Mouse (Mus musculus): ENCODE measurements at regions not wholly inside any gene's neighbourhood (a gene's known extent, or its start where the extent isn't known, plus 50 kb on each side); places are given as distances from the start of the nearest gene placed in this dataset.

GRCm38 (mm10) chr13:106738011-106738410 lies 198.7 kb downstream of the Ipo11 start:
- H3K4me3 ChIP-seq (ENCODE audit: low read depth, low read length): no peak overlapping the region
- no peaks in the 10 kb centered on the region for H3K9me3 ChIP-seq (replicated peaks; ENCODE audit: control insufficient read depth, low read length, poor library complexity, severe bottlenecking)
- H3K36me3 ChIP-seq (ENCODE audit: control insufficient read depth, insufficient read depth, low read length): no peaks in the 10 kb centered on the region
- 92% methylated on average over 5 of the region's 5 CpGs for WGBS
- no peak overlapping the region for H3K27ac ChIP-seq (ENCODE audit: low read length)
- ATAC-seq: no peak
- H3K27me3 ChIP-seq (ENCODE audit: control insufficient read depth, insufficient read depth, low read depth, low read length): no peaks in the 10 kb centered on the region
- no peak overlapping the region for H3K9ac ChIP-seq (ENCODE audit: low read depth, low read length)
- H3K4me1 ChIP-seq (ENCODE audit: control insufficient read depth, insufficient read depth, low read length): no peaks in the 10 kb centered on the region
- no peak overlapping the region for H3K4me2 ChIP-seq (ENCODE audit: low read length)

GRCm38 (mm10) chr13:106734323-106734722 lies 202.4 kb downstream of the Ipo11 start:
- Histone ChIP-seq H3K4me1 (ENCODE audit: control insufficient read depth, insufficient read depth, low read length) (no peaks in the 10 kb centered on the region), H3K4me2 (ENCODE audit: low read length) (no peak overlapping the region), H3K27me3 (ENCODE audit: control insufficient read depth, insufficient read depth, low read depth, low read length) (no peaks in the 10 kb centered on the region), H3K27ac (ENCODE audit: low read length) (no peak overlapping the region), H3K4me3 (ENCODE audit: low read depth, low read length) (no peak overlapping the region), H3K36me3 (ENCODE audit: control insufficient read depth, insufficient read depth, low read length) (no peaks in the 10 kb centered on the region), H3K9ac (ENCODE audit: low read depth, low read length) (no peak overlapping the region), H3K9me3 (replicated peaks; ENCODE audit: control insufficient read depth, low read length, poor library complexity, severe bottlenecking) (no peaks in the 10 kb centered on the region)
- WGBS: 62% methylated on average over 2 of the region's 2 CpGs
- ATAC-seq: no peak

DNA sequence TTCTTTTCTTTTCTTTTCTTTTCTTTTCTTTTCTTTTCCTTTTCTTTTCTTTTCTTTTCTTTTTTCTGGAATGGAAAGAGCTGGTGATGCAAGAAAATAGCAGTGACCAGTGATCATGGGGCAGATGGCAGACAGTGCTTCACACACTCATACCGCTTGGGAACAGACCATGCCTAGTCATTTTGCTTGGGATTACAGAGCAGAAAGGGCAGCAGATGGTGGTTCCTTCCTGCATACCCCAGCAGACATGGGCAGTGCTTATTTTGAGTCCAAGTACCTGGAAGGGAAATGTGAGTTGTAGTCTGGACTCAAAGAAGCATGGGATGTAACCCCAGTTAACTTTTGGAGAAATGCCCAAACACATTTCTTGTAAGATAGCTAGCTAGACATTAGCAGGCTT lies 203.9 kb downstream of the Ipo11 start:
- Histone ChIP-seq H3K4me3 (ENCODE audit: low read depth, low read length) (no peak overlapping the region), H3K4me2 (ENCODE audit: low read length) (no peak overlapping the region), H3K27me3 (ENCODE audit: control insufficient read depth, insufficient read depth, low read depth, low read length) (no peaks in the 10 kb centered on the region), H3K36me3 (ENCODE audit: control insufficient read depth, insufficient read depth, low read length) (no peaks in the 10 kb centered on the region), H3K9ac (ENCODE audit: low read depth, low read length) (no peak overlapping the region), H3K9me3 (replicated peaks; ENCODE audit: control insufficient read depth, low read length, poor library complexity, severe bottlenecking) (no peaks in the 10 kb centered on the region), H3K4me1 (ENCODE audit: control insufficient read depth, insufficient read depth, low read length) (no peaks in the 10 kb centered on the region), H3K27ac (ENCODE audit: low read length) (no peak overlapping the region)
- ATAC-seq: no peak
- WGBS: 88% methylated on average over 1 of the region's 1 CpGs

DNA sequence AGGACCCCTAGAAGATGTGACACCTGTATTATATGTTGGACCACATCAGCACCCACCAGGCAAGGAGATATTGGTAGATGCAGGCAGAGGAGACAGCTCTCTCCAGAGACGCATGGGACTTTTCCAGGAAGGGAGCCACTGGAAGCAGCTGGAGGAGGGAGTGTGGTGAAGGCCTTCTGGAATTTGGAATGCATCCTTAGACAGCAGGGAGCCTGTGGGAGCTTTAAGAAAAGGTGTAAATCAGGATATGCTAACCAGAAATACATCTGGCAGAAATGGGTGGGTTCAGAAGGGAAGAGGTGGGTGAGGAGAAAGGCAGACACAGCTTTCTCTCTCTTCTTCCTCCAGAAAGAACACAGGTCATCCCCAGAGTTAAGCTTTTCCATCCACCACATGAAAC lies 213.4 kb downstream of the Ipo11 start:
- no peak overlapping the region for H3K27ac ChIP-seq (ENCODE audit: low read length)
- WGBS: 86% methylated on average over 1 of the region's 1 CpGs
- no peaks in the 10 kb centered on the region for H3K27me3 ChIP-seq (ENCODE audit: control insufficient read depth, insufficient read depth, low read depth, low read length)
- H3K4me3 ChIP-seq (ENCODE audit: low read depth, low read length): no peak overlapping the region
- H3K4me1 ChIP-seq (ENCODE audit: control insufficient read depth, insufficient read depth, low read length): no peaks in the 10 kb centered on the region
- H3K9ac ChIP-seq (ENCODE audit: low read depth, low read length): no peak overlapping the region
- H3K9me3 ChIP-seq (replicated peaks; ENCODE audit: control insufficient read depth, low read length, poor library complexity, severe bottlenecking): no peaks in the 10 kb centered on the region
- H3K4me2 ChIP-seq (ENCODE audit: low read length): no peak overlapping the region
- H3K36me3 ChIP-seq (ENCODE audit: control insufficient read depth, insufficient read depth, low read length): no peaks in the 10 kb centered on the region
- ATAC-seq: no peak

DNA sequence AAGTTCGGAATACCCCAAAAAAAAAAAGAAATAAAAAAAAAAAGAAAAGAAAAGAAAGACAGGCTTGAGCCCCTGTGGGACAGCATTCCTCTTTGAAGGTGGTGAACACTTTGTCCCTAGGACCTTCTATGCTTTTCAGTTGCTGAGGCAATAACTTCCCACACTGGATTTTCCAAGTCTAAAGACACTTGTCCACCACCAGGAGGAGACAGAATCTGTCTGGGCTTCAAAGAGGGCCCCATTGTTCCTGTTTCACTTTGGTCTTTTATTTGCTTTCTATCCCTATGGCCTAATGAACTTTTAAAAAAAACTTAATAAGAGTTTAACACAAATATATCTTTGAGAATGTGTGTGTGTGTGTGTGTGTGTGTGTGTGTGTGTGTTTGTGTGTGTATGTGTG lies 215.6 kb downstream of the Ipo11 start:
- no peak for ATAC-seq
- Histone ChIP-seq H3K36me3 (ENCODE audit: control insufficient read depth, insufficient read depth, low read length) (no peaks in the 10 kb centered on the region), H3K4me2 (ENCODE audit: low read length) (no peak overlapping the region), H3K4me1 (ENCODE audit: control insufficient read depth, insufficient read depth, low read length) (no peaks in the 10 kb centered on the region), H3K9me3 (replicated peaks; ENCODE audit: control insufficient read depth, low read length, poor library complexity, severe bottlenecking) (no peaks in the 10 kb centered on the region), H3K9ac (ENCODE audit: low read depth, low read length) (no peak overlapping the region), H3K4me3 (ENCODE audit: low read depth, low read length) (no peak overlapping the region), H3K27me3 (ENCODE audit: control insufficient read depth, insufficient read depth, low read depth, low read length) (no peaks in the 10 kb centered on the region), H3K27ac (ENCODE audit: low read length) (no peak overlapping the region)
- WGBS: 92% methylated on average over 1 of the region's 1 CpGs

GRCm38 (mm10) chr13:106715771-106716170 lies 221.0 kb downstream of the Ipo11 start:
- Histone ChIP-seq H3K9me3 (replicated peaks; ENCODE audit: control insufficient read depth, low read length, poor library complexity, severe bottlenecking) (no peaks in the 10 kb centered on the region), H3K4me3 (ENCODE audit: low read depth, low read length) (no peak overlapping the region), H3K27me3 (ENCODE audit: control insufficient read depth, insufficient read depth, low read depth, low read length) (no peaks in the 10 kb centered on the region), H3K27ac (ENCODE audit: low read length) (no peak overlapping the region), H3K4me2 (ENCODE audit: low read length) (no peak overlapping the region), H3K36me3 (ENCODE audit: control insufficient read depth, insufficient read depth, low read length) (no peaks in the 10 kb centered on the region), H3K9ac (ENCODE audit: low read depth, low read length) (no peak overlapping the region), H3K4me1 (ENCODE audit: control insufficient read depth, insufficient read depth, low read length) (no peaks in the 10 kb centered on the region)
- 68% methylated on average over 2 of the region's 2 CpGs for WGBS
- ATAC-seq: no peak

GRCm38 (mm10) chr13:106715234-106715633 lies 221.5 kb downstream of the Ipo11 start:
- Histone ChIP-seq H3K9me3 (replicated peaks; ENCODE audit: control insufficient read depth, low read length, poor library complexity, severe bottlenecking) (no peaks in the 10 kb centered on the region), H3K27ac (ENCODE audit: low read length) (no peak overlapping the region), H3K27me3 (ENCODE audit: control insufficient read depth, insufficient read depth, low read depth, low read length) (no peaks in the 10 kb centered on the region), H3K36me3 (ENCODE audit: control insufficient read depth, insufficient read depth, low read length) (no peaks in the 10 kb centered on the region), H3K9ac (ENCODE audit: low read depth, low read length) (no peak overlapping the region), H3K4me2 (ENCODE audit: low read length) (no peak overlapping the region), H3K4me3 (ENCODE audit: low read depth, low read length) (no peak overlapping the region), H3K4me1 (ENCODE audit: control insufficient read depth, insufficient read depth, low read length) (no peaks in the 10 kb centered on the region)
- 84% methylated on average over 8 of the region's 8 CpGs for WGBS
- no peak for ATAC-seq

DNA sequence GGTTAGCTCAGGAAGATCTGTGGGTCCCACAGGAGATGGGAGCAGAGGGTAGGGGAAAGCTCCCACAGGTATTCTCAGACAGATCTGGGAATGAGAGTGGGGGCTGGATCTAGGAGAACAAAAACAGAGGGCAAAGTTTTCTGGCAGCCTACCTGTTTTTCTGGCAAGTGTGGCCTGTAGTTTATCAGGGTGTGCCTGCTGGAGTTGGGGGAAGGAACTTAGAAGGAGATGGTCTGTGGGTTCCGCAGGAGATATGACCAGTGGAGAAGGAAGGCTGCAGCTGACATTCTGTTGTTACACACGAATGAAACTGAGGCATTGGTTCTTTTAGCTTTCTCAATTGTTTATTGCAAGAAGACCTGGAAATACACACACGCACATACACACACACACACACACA lies 226.2 kb downstream of the Ipo11 start:
- WGBS: 85% methylated on average over 3 of the region's 3 CpGs
- Histone ChIP-seq H3K36me3 (ENCODE audit: control insufficient read depth, insufficient read depth, low read length) (no peaks in the 10 kb centered on the region), H3K27ac (ENCODE audit: low read length) (no peak overlapping the region), H3K4me1 (ENCODE audit: control insufficient read depth, insufficient read depth, low read length) (no peaks in the 10 kb centered on the region), H3K4me3 (ENCODE audit: low read depth, low read length) (no peak overlapping the region), H3K9me3 (replicated peaks; ENCODE audit: control insufficient read depth, low read length, poor library complexity, severe bottlenecking) (no peaks in the 10 kb centered on the region), H3K9ac (ENCODE audit: low read depth, low read length) (no peak overlapping the region), H3K4me2 (ENCODE audit: low read length) (no peak overlapping the region), H3K27me3 (ENCODE audit: control insufficient read depth, insufficient read depth, low read depth, low read length) (no peaks in the 10 kb centered on the region)
- ATAC-seq: no peak

DNA sequence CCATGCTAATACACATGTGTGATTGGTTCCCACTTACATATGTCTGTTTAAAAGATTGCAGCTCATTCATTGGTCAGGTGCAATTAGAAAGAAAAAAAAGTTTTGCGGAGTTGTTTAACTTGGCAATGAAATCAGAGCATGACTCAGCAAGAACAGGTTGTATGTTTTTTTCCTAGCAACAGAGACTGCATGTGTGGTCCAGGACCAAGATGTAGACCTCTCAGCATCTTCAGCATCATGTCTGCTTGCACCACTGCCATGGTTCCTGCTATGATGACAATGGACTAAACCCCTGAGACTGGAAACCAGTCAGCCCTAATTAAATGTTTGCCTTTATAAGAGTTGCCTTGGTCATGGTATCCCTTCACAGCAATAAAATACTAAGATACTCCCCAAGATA lies 236.4 kb downstream of the Ipo11 start:
- WGBS: 100% methylated on average over 1 of the region's 1 CpGs

GRCm38 (mm10) chr13:106699957-106700356 lies 236.8 kb downstream of the Ipo11 start:
- H3K27me3 ChIP-seq (ENCODE audit: control insufficient read depth, insufficient read depth, low read depth, low read length): no peaks in the 10 kb centered on the region
- H3K9me3 ChIP-seq (replicated peaks; ENCODE audit: control insufficient read depth, low read length, poor library complexity, severe bottlenecking): no peaks in the 10 kb centered on the region
- H3K36me3 ChIP-seq (ENCODE audit: control insufficient read depth, insufficient read depth, low read length): no peaks in the 10 kb centered on the region
- 91% methylated on average over 3 of the region's 3 CpGs for WGBS
- no peak overlapping the region for H3K27ac ChIP-seq (ENCODE audit: low read length)
- no peaks in the 10 kb centered on the region for H3K4me1 ChIP-seq (ENCODE audit: control insufficient read depth, insufficient read depth, low read length)
- H3K9ac ChIP-seq (ENCODE audit: low read depth, low read length): no peak overlapping the region
- no peak for ATAC-seq
- H3K4me3 ChIP-seq (ENCODE audit: low read depth, low read length): no peak overlapping the region
- no peak overlapping the region for H3K4me2 ChIP-seq (ENCODE audit: low read length)

More for the DNA sequence above, 236.4 kb downstream of the Ipo11 start:
- Histone ChIP-seq H3K4me1 (ENCODE audit: control insufficient read depth, insufficient read depth, low read length) (no peaks in the 10 kb centered on the region), H3K9me3 (replicated peaks; ENCODE audit: control insufficient read depth, low read length, poor library complexity, severe bottlenecking) (no peaks in the 10 kb centered on the region), H3K27ac (ENCODE audit: low read length) (no peak overlapping the region), H3K36me3 (ENCODE audit: control insufficient read depth, insufficient read depth, low read length) (no peaks in the 10 kb centered on the region), H3K4me3 (ENCODE audit: low read depth, low read length) (no peak overlapping the region), H3K4me2 (ENCODE audit: low read length) (no peak overlapping the region), H3K9ac (ENCODE audit: low read depth, low read length) (no peak overlapping the region), H3K27me3 (ENCODE audit: control insufficient read depth, insufficient read depth, low read depth, low read length) (no peaks in the 10 kb centered on the region)
- ATAC-seq: no peak
